In genomic region chr1:59340814-59341588, GRCm38 (mm10) we compare ENCODE assay signal across 8 mouse cellular contexts.
DNase-seq lines count a peak whose midpoint lies in the region; ATAC-seq and TF ChIP-seq lines count a peak whose summit lies in the region.

No protein-coding gene starts in this region.

- H3K27ac ChIP-seq in liver, embryonic 11.5 days (ENCODE audit: low read depth, low read length) = no peak overlapping the region
- no peak overlapping the region for H3K27ac ChIP-seq in liver, postnatal 0 days (ENCODE audit: low read depth)
- H3K27ac ChIP-seq in hindbrain, embryonic 10.5 days = peak overlapping the region; percentile 83

- no peak for TF ChIP-seq EP300 in liver, postnatal 0 days (IDR thresholded peaks at IDR 0.05; ENCODE audit: low read depth)

- no peaks in the 10 kb centered on the region for H3K36me3 ChIP-seq in liver, embryonic 11.5 days (ENCODE audit: control insufficient read depth, insufficient read depth, low read length)
- no peaks in the 10 kb centered on the region for H3K36me3 ChIP-seq in liver, postnatal 0 days (replicated peaks; ENCODE audit: insufficient read depth, low read length)
- H3K36me3 ChIP-seq in hindbrain, embryonic 10.5 days = peaks cover 5% of the 10 kb centered on the region; the same call in 1 of the 2 replicates

- H3K4me2 ChIP-seq in liver, embryonic 11.5 days = peak overlapping the region; percentile 40
- H3K4me2 ChIP-seq in liver, postnatal 0 days (ENCODE audit: low read depth, low read length) = no peak overlapping the region

- peaks cover 5% of the 10 kb centered on the region for H3K4me1 ChIP-seq in liver, embryonic 11.5 days (replicated peaks; ENCODE audit: control insufficient read depth, insufficient read depth, low read length)
- no peaks in the 10 kb centered on the region; the same call in 1 of the 2 replicates for H3K4me1 ChIP-seq in liver, postnatal 0 days (ENCODE audit: insufficient read depth)
- H3K4me1 ChIP-seq in hindbrain, embryonic 10.5 days (replicated peaks) = peaks cover 28% of the 10 kb centered on the region

- no peak overlapping the region for H3K9ac ChIP-seq in liver, embryonic 11.5 days (ENCODE audit: low read depth, low read length)
- H3K9ac ChIP-seq in liver, postnatal 0 days (replicated peaks) = no peak overlapping the region

- no peak overlapping the region for H3K4me3 ChIP-seq in liver, embryonic 11.5 days (ENCODE audit: low read depth, low read length)
- no peak overlapping the region for H3K4me3 ChIP-seq in liver, postnatal 0 days (ENCODE audit: low read depth, low read length)
- peak overlapping the region; percentile 35 for H3K4me3 ChIP-seq in hindbrain, embryonic 10.5 days

- no peak for DNase-seq in liver, embryonic 11.5 days (ENCODE audit: low spot score)
- DNase-seq in liver, postnatal 0 days = no peak
- DNase-seq in cerebellum, postnatal 25 days = peak; percentile 46 to 59
- peak; percentile 45 for DNase-seq in hindbrain, embryonic 10.5 days (ENCODE audit: low spot score)
- DNase-seq in neural tube, embryonic 10.5 days (ENCODE audit: extremely low spot score, low spot score) = peak; percentile 42
- DNase-seq in kidney, adult 9 months = no peak
- no peak for DNase-seq in T-cell, adult 2 months (ENCODE audit: low spot score)
- no peak for DNase-seq in ovary, postnatal 36 days (ENCODE audit: low spot score)

- no peaks in the 10 kb centered on the region for H3K27me3 ChIP-seq in liver, embryonic 11.5 days (replicated peaks; ENCODE audit: control insufficient read depth, insufficient read depth, low read length)
- no peaks in the 10 kb centered on the region for H3K27me3 ChIP-seq in liver, postnatal 0 days (ENCODE audit: insufficient read depth, low read length)
- no peaks in the 10 kb centered on the region for H3K27me3 ChIP-seq in hindbrain, embryonic 10.5 days (ENCODE audit: insufficient read depth, poor library complexity, severe bottlenecking)

- no peak for TF ChIP-seq CTCF in liver, postnatal 0 days (IDR thresholded peaks at IDR 0.05; ENCODE audit: low read depth)

- WGBS in liver, embryonic 11.5 days = 11% methylated on average over 16 of the region's 16 CpGs
- 25% methylated on average over 16 of the region's 16 CpGs for WGBS in liver, postnatal 0 days (ENCODE audit: insufficient replicate concordance)
- WGBS in hindbrain, embryonic 10.5 days = 7% methylated on average over 16 of the region's 16 CpGs

- no peaks in the 10 kb centered on the region; the same call in 1 of the 2 replicates for H3K9me3 ChIP-seq in liver, embryonic 11.5 days (ENCODE audit: control insufficient read depth, low read length)
- H3K9me3 ChIP-seq in liver, postnatal 0 days (ENCODE audit: low read length) = no peaks in the 10 kb centered on the region
- peaks cover 9% of the 10 kb centered on the region for H3K9me3 ChIP-seq in hindbrain, embryonic 10.5 days

- ATAC-seq in liver, embryonic 11.5 days (replicated peaks; ENCODE audit: low FRiP score) = no peak
- no peak for ATAC-seq in liver, postnatal 0 days

Comparison
In these comparisons a context has a peak if more than half of its experiments do, and no peak if none do; other contexts are left out.
1. DNase-seq: peak in cerebellum, postnatal 25 days (2 of 2), hindbrain, embryonic 10.5 days (single experiment) and neural tube, embryonic 10.5 days (single experiment); none in liver, embryonic 11.5 days (single experiment), liver, postnatal 0 days (single experiment), kidney, adult 9 months (single experiment), T-cell, adult 2 months (single experiment) and ovary, postnatal 36 days (single experiment).